Mouse (Mus musculus): ENCODE measurements around the gene Jazf1. TPM values are rescaled to one million over a fixed set of nuclear protein-coding genes. Genes with fewer than 3 reads are reported as not detected.

Jazf1 gene
- total RNA-seq, 2 experiments from 2014 or later: 7.3 to 8.2 TPM

- DNase-seq (ENCODE audit: low spot score in 2 of 2): no peak
These were observed 53.7 kb downstream of the Jazf1 start for GRCm38 (mm10) chr6:53014460-53015455.

- no peak for DNase-seq (ENCODE audit: low spot score in 2 of 2)
These were observed 58.1 kb downstream of the Jazf1 start for GRCm38 (mm10) chr6:53010286-53010685.

GRCm38 (mm10) chr6:53006032-53006431 is 62.4 kb downstream of the Jazf1 start:
- DNase-seq (ENCODE audit: low spot score in 2 of 2): no peak

- DNase-seq (ENCODE audit: low spot score in 2 of 2): no peak
These were observed 62.9 kb downstream of the Jazf1 start for GRCm38 (mm10) chr6:53005544-53005943.

GRCm38 (mm10) chr6:52990816-52991215 is 77.6 kb downstream of the Jazf1 start:
- DNase-seq (ENCODE audit: low spot score in 2 of 2): no peak

- DNase-seq (ENCODE audit: low spot score in 2 of 2): no peak
These were observed 80.4 kb downstream of the Jazf1 start for GRCm38 (mm10) chr6:52987905-52988640.

- no peak for DNase-seq (ENCODE audit: low spot score in 2 of 2)
These were observed 81.0 kb downstream of the Jazf1 start for GRCm38 (mm10) chr6:52987391-52987790.

- DNase-seq (ENCODE audit: low spot score in 2 of 2): no peak
These were observed 86.3 kb downstream of the Jazf1 start for GRCm38 (mm10) chr6:52982175-52982574.

- DNase-seq (ENCODE audit: low spot score in 2 of 2): no peak
These were observed 88.9 kb downstream of the Jazf1 start for GRCm38 (mm10) chr6:52979503-52979902.

- DNase-seq (ENCODE audit: low spot score in 2 of 2): no peak
These were observed 95.1 kb downstream of the Jazf1 start for GRCm38 (mm10) chr6:52973351-52973750.

- DNase-seq (ENCODE audit: low spot score in 2 of 2): no peak
These were observed 96.3 kb downstream of the Jazf1 start for GRCm38 (mm10) chr6:52972138-52972537.

GRCm38 (mm10) chr6:52969717-52970261 is 98.6 kb downstream of the Jazf1 start:
- peak in 1 of 2 experiments; percentile 32 for DNase-seq (ENCODE audit: low spot score in 2 of 2)

GRCm38 (mm10) chr6:52968346-52968891 is 100.0 kb downstream of the Jazf1 start:
- DNase-seq (ENCODE audit: low spot score in 2 of 2): no peak

- no peak for DNase-seq (ENCODE audit: low spot score in 2 of 2)
These were observed 100.7 kb downstream of the Jazf1 start for GRCm38 (mm10) chr6:52967557-52968270.

GRCm38 (mm10) chr6:52966001-52966400 is 102.4 kb downstream of the Jazf1 start:
- DNase-seq (ENCODE audit: low spot score in 2 of 2): no peak

- no peak for DNase-seq (ENCODE audit: low spot score in 2 of 2)
These were observed 103.1 kb downstream of the Jazf1 start for GRCm38 (mm10) chr6:52965340-52965739.

GRCm38 (mm10) chr6:52963840-52964690 is 104.4 kb downstream of the Jazf1 start:
- no peak for DNase-seq (ENCODE audit: low spot score in 2 of 2)

GRCm38 (mm10) chr6:52963430-52963732 is 105.0 kb downstream of the Jazf1 start:
- DNase-seq (ENCODE audit: low spot score in 2 of 2): no peak

GRCm38 (mm10) chr6:52962600-52963429 is 105.6 kb downstream of the Jazf1 start:
- DNase-seq (ENCODE audit: low spot score in 2 of 2): no peak
